Mouse (Mus musculus) forebrain, embryonic 12.5 days (tissue): ENCODE measurements around the gene Cmtm8. TPM values are rescaled to one million over a fixed set of nuclear protein-coding genes. Genes with fewer than 3 reads are reported as not detected.

ENCODE experiments used
- ATAC-seq: fragments of 200-750 bp; cut with Nextera tagmentation; 2 replicates; pipeline ENCODE4 v1.8.0; 2017; ENCODE audit warnings: moderate TSS enrichment; ENCODE audit not compliant: low FRiP score
- H3K27ac ChIP-seq: fragments of 300-500 bp; sonication (generic); 2 replicates; pipeline ENCODE4 v1.5.1; 2016; ENCODE audit warnings: mild to moderate bottlenecking
- H3K27me3 ChIP-seq: fragments of 300-500 bp; sonication (generic); 2 replicates; pipeline ENCODE4 v1.6.1; 2016; ENCODE audit warnings: mild to moderate bottlenecking
- H3K36me3 ChIP-seq: fragments of 300-500 bp; sonication (generic); replicated peaks from 2 replicates; pipeline ENCODE4 v1.6.1; 2016; ENCODE audit warnings: mild to moderate bottlenecking
- H3K4me1 ChIP-seq: fragments of 300-500 bp; sonication (generic); 2 replicates; pipeline ENCODE4 v1.6.1; 2016
- H3K4me2 ChIP-seq: fragments of 300-500 bp; sonication (generic); 2 replicates; pipeline ENCODE4 v1.6.1; 2016; ENCODE audit warnings: mild to moderate bottlenecking, moderate library complexity
- H3K4me3 ChIP-seq: fragments of 300-500 bp; sonication (generic); replicated peaks from 2 replicates; pipeline ENCODE4 v1.5.1; 2016; ENCODE audit warnings: mild to moderate bottlenecking
- H3K9ac ChIP-seq: fragments of 300-500 bp; sonication (generic); 2 replicates; pipeline ENCODE4 v1.6.1; 2016; ENCODE audit warnings: mild to moderate bottlenecking
- H3K9me3 ChIP-seq: fragments of 300-500 bp; sonication (generic); 2 replicates; pipeline ENCODE4 v1.6.1; 2016
- WGBS: fragments of 180-500 bp; shearing (Covaris S2); methylation state at CpG from one replicate; pipeline ENCODE4 v1.1.7; 2016; 5-methylcytosine and 5-hydroxymethylcytosine counted together
- polyA plus RNA-seq: library from polyadenylated mRNA; unstranded; fragments of >200 nt; fragmentation: Nextera tagmentation; extraction: Ambion mirVana; gene quantifications from 2 replicates; pipeline ENCODE4 v1.2.1, GENCODE M21; 2016

The Cmtm8 gene
- 15.1 and 17.0 TPM in 2 replicates for polyA plus RNA-seq

DNA sequence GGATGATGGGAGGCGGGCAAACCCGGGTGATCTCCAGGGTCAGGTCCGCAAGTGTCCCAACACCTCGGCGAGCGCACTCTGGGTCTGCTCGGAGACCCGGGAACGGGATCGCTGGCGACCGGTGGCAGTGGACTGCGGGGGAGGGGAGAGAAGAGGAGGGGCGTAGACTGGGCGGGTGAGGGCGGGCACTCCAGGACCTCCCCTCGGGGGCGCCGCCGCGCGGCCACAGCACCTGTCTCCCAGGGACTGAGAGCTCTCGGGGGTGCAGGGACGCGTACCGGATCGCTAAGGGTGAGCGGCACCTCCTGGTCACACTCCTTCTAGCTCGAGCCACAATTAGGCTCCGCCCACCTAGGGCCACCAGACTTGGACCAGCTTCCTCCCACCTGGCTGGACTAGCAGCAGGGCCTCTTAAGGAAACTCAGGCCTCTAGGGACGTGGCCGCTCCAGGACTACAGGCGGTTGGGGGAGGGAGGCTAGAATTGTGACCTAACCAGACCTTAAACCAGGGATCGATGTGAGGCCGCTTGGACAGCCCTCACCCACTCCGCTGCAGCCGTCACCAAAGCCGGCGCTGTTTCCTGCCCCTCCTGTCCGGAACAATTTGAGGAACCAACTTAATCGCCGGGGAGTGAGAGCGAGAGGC lies at the start of gene Cmtm8:
Gene Cmtm8 (minus strand): TSS at position 140 of the 646 bp plus-strand sequence.
- 0 out of 2 replicates have a peak within 1 kb of the TSS, but pooled peaks have one; percentile 31 for H3K27ac ChIP-seq
- peak; percentile 88 for ATAC-seq
- peaks cover 16% of the 10 kb centered on the region for H3K4me1 ChIP-seq
- H3K4me2 ChIP-seq: peak within 1 kb of the TSS; percentile 97
- no peaks in the 10 kb centered on the region for H3K36me3 ChIP-seq
- H3K9me3 ChIP-seq: no peaks in the 10 kb centered on the region
- H3K4me3 ChIP-seq: peak within 1 kb of the TSS; percentile 65
- peak within 1 kb of the TSS; percentile 71 for H3K9ac ChIP-seq
- under 1% methylated on average over 34 of the region's 43 CpGs for WGBS
- H3K27me3 ChIP-seq: peaks cover 30% of the 10 kb centered on the region

- no peak overlapping the region for H3K4me3 ChIP-seq
- H3K4me2 ChIP-seq: no peak overlapping the region
- no peak overlapping the region for H3K9ac ChIP-seq
- no peaks in the 10 kb centered on the region for H3K4me1 ChIP-seq
- H3K27me3 ChIP-seq: no peaks in the 10 kb centered on the region
- ATAC-seq: no peak
- 91% methylated on average over 11 of the region's 11 CpGs for WGBS
- H3K9me3 ChIP-seq: 0 out of 2 replicates have a peak, but pooled peaks cover 4% of the 10 kb centered on the region
- H3K36me3 ChIP-seq: no peaks in the 10 kb centered on the region
- no peak overlapping the region for H3K27ac ChIP-seq
Measured at GRCm38 (mm10) chr9:114892974-114893373, 49.0 kb upstream of the Cmtm8 start.

DNA sequence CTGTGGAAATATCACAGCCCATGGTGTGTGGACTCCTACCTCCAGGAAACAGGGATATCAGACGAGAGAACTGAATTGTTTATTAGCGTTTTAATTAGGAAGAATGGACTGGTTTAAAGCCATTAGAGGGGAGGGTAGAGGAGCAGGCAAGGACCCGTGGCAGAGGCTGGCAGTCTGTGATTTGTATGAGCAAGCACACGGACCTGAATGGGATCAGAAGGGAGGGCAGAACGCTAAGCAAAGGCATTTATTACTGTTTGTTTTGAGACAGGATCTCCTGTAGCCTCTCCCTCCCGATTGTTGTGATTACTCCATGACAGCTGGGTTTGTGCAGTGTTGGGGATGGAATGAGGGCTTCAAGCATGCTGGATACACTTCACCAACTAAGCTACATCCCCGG lies 46.4 kb upstream of the Cmtm8 start:
- H3K36me3 ChIP-seq: no peaks in the 10 kb centered on the region
- 44% methylated on average over 7 of the region's 7 CpGs for WGBS
- no peaks in the 10 kb centered on the region for H3K27me3 ChIP-seq
- no peak overlapping the region for H3K4me2 ChIP-seq
- H3K9me3 ChIP-seq: 0 out of 2 replicates have a peak, but pooled peaks cover 4% of the 10 kb centered on the region
- no peak overlapping the region for H3K27ac ChIP-seq
- no peak for ATAC-seq
- H3K4me3 ChIP-seq: no peak overlapping the region
- H3K9ac ChIP-seq: no peak overlapping the region
- no peaks in the 10 kb centered on the region for H3K4me1 ChIP-seq

- ATAC-seq: no peak
- Histone ChIP-seq H3K9ac (no peak overlapping the region), H3K4me2 (no peak overlapping the region), H3K9me3 (no peaks in the 10 kb centered on the region), H3K4me3 (no peak overlapping the region), H3K27ac (no peak overlapping the region), H3K4me1 (no peaks in the 10 kb centered on the region), H3K27me3 (no peaks in the 10 kb centered on the region), H3K36me3 (no peaks in the 10 kb centered on the region)
- 87% methylated on average over 5 of the region's 5 CpGs for WGBS
Measured at GRCm38 (mm10) chr9:114888856-114889407, 45.0 kb upstream of the Cmtm8 start.

DNA sequence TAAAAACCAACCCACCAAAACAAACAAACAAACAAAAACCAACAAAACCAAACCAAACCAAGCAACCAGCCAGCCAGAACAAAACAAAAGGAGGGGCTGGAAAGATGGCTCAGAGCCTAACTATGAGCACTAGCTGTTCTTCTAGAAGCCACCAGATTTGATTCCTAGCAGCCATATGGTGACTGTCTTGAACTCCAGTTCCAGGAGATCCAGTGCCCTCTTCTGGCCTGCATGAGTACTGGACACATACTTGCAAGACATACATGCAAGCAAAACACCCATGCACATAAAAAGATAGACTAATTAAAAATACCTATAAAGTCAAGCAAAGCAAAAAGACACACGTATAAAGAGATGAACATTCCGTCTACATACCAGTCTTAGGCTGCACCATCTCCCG lies 43.7 kb upstream of the Cmtm8 start:
- Histone ChIP-seq H3K4me3 (no peak overlapping the region), H3K4me2 (no peak overlapping the region), H3K27ac (no peak overlapping the region), H3K9me3 (no peaks in the 10 kb centered on the region), H3K27me3 (no peaks in the 10 kb centered on the region), H3K4me1 (no peaks in the 10 kb centered on the region), H3K36me3 (no peaks in the 10 kb centered on the region), H3K9ac (no peak overlapping the region)
- 82% methylated on average over 3 of the region's 3 CpGs for WGBS
- ATAC-seq: no peak

- WGBS: 29% methylated on average over 8 of the region's 8 CpGs
- Histone ChIP-seq H3K4me3 (no peak overlapping the region), H3K9me3 (no peaks in the 10 kb centered on the region), H3K36me3 (no peaks in the 10 kb centered on the region), H3K27me3 (no peaks in the 10 kb centered on the region), H3K27ac (no peak overlapping the region), H3K4me1 (no peaks in the 10 kb centered on the region), H3K9ac (no peak overlapping the region), H3K4me2 (no peak overlapping the region)
- ATAC-seq: no peak
Measured at GRCm38 (mm10) chr9:114885991-114886662, 42.2 kb upstream of the Cmtm8 start.

DNA sequence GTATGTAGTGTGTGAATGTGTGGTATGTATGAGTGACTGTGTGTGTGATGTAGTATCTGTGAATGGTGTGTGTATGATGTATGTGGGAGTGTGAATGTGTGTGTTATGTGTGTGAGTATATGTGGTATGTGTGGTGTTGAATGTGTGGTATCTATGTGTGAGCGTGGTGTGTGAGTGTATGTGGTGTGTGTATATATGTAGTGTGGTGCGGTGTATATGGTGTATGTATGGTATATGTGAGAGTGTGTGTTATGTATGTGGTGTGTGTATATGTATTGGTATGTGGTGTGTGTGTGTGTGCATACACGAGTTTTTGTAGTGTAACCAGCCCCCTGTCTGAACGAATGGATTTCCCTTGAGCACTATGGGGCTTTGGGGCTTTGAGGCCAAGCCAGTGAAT lies 41.6 kb upstream of the Cmtm8 start:
- Histone ChIP-seq H3K4me3 (no peak overlapping the region), H3K4me2 (no peak overlapping the region), H3K9me3 (no peaks in the 10 kb centered on the region), H3K36me3 (no peaks in the 10 kb centered on the region), H3K27me3 (no peaks in the 10 kb centered on the region), H3K27ac (no peak overlapping the region), H3K4me1 (no peaks in the 10 kb centered on the region), H3K9ac (no peak overlapping the region)
- WGBS: 80% methylated on average over 4 of the region's 4 CpGs
- no peak for ATAC-seq

- WGBS: 85% methylated on average over 2 of the region's 2 CpGs
- ATAC-seq: no peak
- Histone ChIP-seq H3K27ac (no peak overlapping the region), H3K4me2 (no peak overlapping the region), H3K9me3 (no peaks in the 10 kb centered on the region), H3K4me1 (no peaks in the 10 kb centered on the region), H3K36me3 (no peaks in the 10 kb centered on the region), H3K4me3 (no peak overlapping the region), H3K27me3 (no peaks in the 10 kb centered on the region), H3K9ac (no peak overlapping the region)
Measured at GRCm38 (mm10) chr9:114881977-114882376, 38.0 kb upstream of the Cmtm8 start.

GRCm38 (mm10) chr9:114855327-114855726 lies 11.4 kb upstream of the Cmtm8 start:
- H3K4me1 ChIP-seq: no peaks in the 10 kb centered on the region
- H3K27ac ChIP-seq: no peak overlapping the region
- H3K36me3 ChIP-seq: no peaks in the 10 kb centered on the region
- H3K9me3 ChIP-seq: no peaks in the 10 kb centered on the region
- WGBS: 75% methylated on average over 11 of the region's 11 CpGs
- no peak overlapping the region for H3K9ac ChIP-seq
- peaks cover 4% of the 10 kb centered on the region; the same call in 1 of the 2 replicates for H3K27me3 ChIP-seq
- ATAC-seq: no peak
- no peak overlapping the region for H3K4me3 ChIP-seq
- no peak overlapping the region for H3K4me2 ChIP-seq

DNA sequence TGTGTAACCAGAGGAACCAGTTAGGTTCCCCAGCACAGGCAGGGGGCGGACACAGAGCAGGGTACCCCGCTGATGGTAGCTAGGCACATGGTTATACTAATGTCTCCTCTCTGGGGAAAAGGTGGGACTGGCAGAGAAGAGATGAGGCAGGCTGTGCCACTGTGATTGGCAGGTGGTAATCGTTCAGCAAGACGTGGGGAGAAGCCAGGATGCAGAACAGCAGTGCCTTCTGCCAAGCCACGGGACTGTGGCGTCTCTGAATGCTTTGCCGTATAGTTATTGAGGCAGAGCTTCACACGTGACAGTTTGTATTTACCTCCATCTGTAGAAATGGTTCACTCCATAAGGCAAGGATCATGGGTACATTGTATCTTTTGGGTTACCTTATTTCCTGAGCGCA lies 10.7 kb upstream of the Cmtm8 start:
- no peak overlapping the region for H3K27ac ChIP-seq
- H3K27me3 ChIP-seq: peaks cover 4% of the 10 kb centered on the region; the same call in 1 of the 2 replicates
- no peaks in the 10 kb centered on the region for H3K4me1 ChIP-seq
- H3K36me3 ChIP-seq: no peaks in the 10 kb centered on the region
- no peaks in the 10 kb centered on the region for H3K9me3 ChIP-seq
- ATAC-seq: no peak
- WGBS: 74% methylated on average over 9 of the region's 9 CpGs
- no peak overlapping the region for H3K9ac ChIP-seq
- no peak overlapping the region for H3K4me2 ChIP-seq
- no peak overlapping the region for H3K4me3 ChIP-seq

DNA sequence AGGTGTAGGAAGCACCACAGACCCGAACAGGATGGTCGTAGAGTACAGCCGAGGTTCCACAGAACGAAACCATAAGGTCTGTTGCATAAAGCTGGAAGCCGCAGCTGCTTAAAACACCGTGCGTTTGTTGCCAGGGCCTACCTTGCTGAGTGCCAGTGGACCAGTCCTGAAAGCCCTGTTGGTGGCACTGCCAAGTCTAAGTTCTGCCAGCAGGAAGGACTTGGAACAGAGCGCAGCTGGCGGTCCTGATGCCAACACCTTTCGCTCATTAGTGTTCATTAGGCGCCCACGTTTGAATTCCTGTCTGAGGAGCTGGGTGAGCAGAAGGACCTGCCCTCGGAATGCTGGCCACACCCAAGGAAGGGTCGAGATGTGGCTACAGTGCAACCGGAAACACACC lies 9.4 kb upstream of the Cmtm8 start:
- no peak for ATAC-seq
- 87% methylated on average over 15 of the region's 15 CpGs for WGBS

DNA sequence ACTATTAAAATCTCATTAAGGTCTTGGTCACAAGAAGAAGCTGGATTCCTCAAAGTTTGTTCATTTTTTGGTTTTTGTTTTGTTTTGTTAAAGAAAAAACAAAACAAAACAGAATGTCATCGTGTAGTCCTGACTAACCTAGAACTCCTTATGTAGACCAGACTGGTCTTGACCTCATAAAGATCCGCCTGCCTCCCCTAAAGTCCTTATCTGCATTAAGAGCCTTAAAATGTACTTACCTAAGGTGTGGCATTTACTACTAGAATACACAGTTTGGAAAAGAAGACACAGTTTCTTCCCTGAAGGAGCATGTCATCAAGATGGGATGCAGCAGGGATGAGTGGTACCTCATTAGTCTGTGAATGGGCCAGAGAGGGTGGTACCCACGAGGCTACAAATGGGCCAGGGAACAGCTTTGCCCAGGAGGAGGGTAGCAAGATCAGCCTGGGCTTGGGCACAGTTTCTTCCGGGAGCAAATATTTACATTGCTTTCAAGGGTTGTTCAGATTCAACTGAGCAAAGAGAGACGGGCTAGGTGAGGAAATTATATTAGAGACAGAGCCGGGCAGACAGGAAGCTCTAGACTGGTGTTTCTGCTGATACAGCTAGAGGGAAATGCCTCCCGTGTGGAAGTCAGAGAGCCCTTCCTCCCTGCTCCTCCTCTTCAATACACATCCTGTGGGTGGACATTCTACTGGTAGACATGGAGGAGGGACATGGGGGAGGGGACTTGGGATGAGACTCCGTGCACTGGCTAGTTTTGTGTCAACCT lies 7.6 kb upstream of the Cmtm8 start:
- WGBS: 76% methylated on average over 8 of the region's 8 CpGs
- peaks cover 4% of the 10 kb centered on the region; the same call in 1 of the 2 replicates for H3K27me3 ChIP-seq
- no peak overlapping the region for H3K4me2 ChIP-seq
- H3K36me3 ChIP-seq: no peaks in the 10 kb centered on the region
- no peak overlapping the region for H3K4me3 ChIP-seq
- H3K4me1 ChIP-seq: no peaks in the 10 kb centered on the region
- no peak overlapping the region for H3K27ac ChIP-seq
- H3K9me3 ChIP-seq: no peaks in the 10 kb centered on the region
- no peak for ATAC-seq
- no peak overlapping the region for H3K9ac ChIP-seq

More for the DNA sequence above, 9.4 kb upstream of the Cmtm8 start:
- Histone ChIP-seq H3K9ac (no peak overlapping the region), H3K4me3 (no peak overlapping the region), H3K27me3 (peaks cover 4% of the 10 kb centered on the region; the same call in 1 of the 2 replicates), H3K4me2 (no peak overlapping the region), H3K36me3 (no peaks in the 10 kb centered on the region), H3K27ac (no peak overlapping the region), H3K9me3 (no peaks in the 10 kb centered on the region), H3K4me1 (no peaks in the 10 kb centered on the region)
